Mouse (Mus musculus) testis, adult 10 weeks (tissue): ENCODE data around the gene Aldh3b3. TPM values are rescaled to one million over a fixed set of nuclear protein-coding genes. Genes with fewer than 3 reads are reported as not detected.

ENCODE experiments used
- polyA plus RNA-seq: library from polyadenylated mRNA; stranded (reverse); fragments of 350-450 nt; fragmentation: Illumina TruSeq; extraction: RNeasy Lipid Tissue Mini Kit (QIAGEN cat#74804); gene quantifications from one replicate; pipeline ENCODE4 v1.2.3, GENCODE M21; 2014; ENCODE audit warnings: low read depth, low replicate concordance

Gene Aldh3b3
- polyA plus RNA-seq = 0.28 TPM

GRCm38 (mm10) chr19:3958470-3958869, at the start of gene Aldh3b3:
TSS of gene Aldh3b3 (plus strand) at chr19:3958645.

GRCm38 (mm10) chr19:3912337-3913204, 45.9 kb upstream of the Aldh3b3 start, which contains the start of gene Ndufs8:
TSS of gene Ndufs8 (minus strand) at chr19:3912774.

GRCm38 (mm10) chr19:3929211-3929941, 29.1 kb upstream of the Aldh3b3 start, which contains the start of gene Aldh3b1:
TSS of gene Aldh3b1 (minus strand) at chr19:3929808.

GRCm38 (mm10) chr19:3935032-3935895, 23.2 kb upstream of the Aldh3b3 start, which contains the start of gene Unc93b1:
TSS of gene Unc93b1 (plus strand) at chr19:3935186.

GRCm38 (mm10) chr19:3972229-3972628, 13.8 kb downstream of the Aldh3b3 start, which contains the start of gene Aldh3b2:
TSS of gene Aldh3b2 (plus strand) at chr19:3972328.

GRCm38 (mm10) chr19:3986334-3986733, 27.9 kb downstream of the Aldh3b3 start, which contains the start of gene Acy3:
TSS of gene Acy3 (plus strand) at chr19:3986570.

GRCm38 (mm10) chr19:3992416-3992815, 34.0 kb downstream of the Aldh3b3 start, which contains the start of gene Tbx10:
TSS of gene Tbx10 (plus strand) at chr19:3992752.

GRCm38 (mm10) chr19:4000119-4000900, 41.9 kb downstream of the Aldh3b3 start, which contains the start of the genes Nudt8 and Gm49405:
TSS of gene Nudt8 (plus strand) at chr19:4000580.
TSS of gene Gm49405 (plus strand) at chr19:4000626.

GRCm38 (mm10) chr19:4003112-4003511, 44.7 kb downstream of the Aldh3b3 start, which contains the start of gene Doc2g:
TSS of gene Doc2g (plus strand) at chr19:4003313.

GRCm38 (mm10) chr19:4012432-4013022, 54.1 kb downstream of the Aldh3b3 start, which contains the start of gene Ndufv1:
TSS of gene Ndufv1 (minus strand) at chr19:4012806.

Other genes with a start within 250 kb of the Aldh3b3 start
- gene Kmt5b, start 191.2 kb upstream of the Aldh3b3 start, polyA plus RNA-seq = 45.6 TPM
- gene Chka, start 106.9 kb upstream of the Aldh3b3 start, polyA plus RNA-seq = 173 TPM
- gene Tcirg1, start 51.5 kb upstream of the Aldh3b3 start, polyA plus RNA-seq = 0.71 TPM
- 0.97 TPM for gene Ndufs8, start 45.9 kb upstream of the Aldh3b3 start, polyA plus RNA-seq
- gene Aldh3b1, start 28.8 kb upstream of the Aldh3b3 start, polyA plus RNA-seq = 3.1 TPM
- 0.32 TPM for gene Unc93b1, start 23.5 kb upstream of the Aldh3b3 start, polyA plus RNA-seq
- gene Aldh3b2, start 13.7 kb downstream of the Aldh3b3 start, polyA plus RNA-seq = 2.5 TPM
- 0.48 TPM for gene Acy3, start 27.9 kb downstream of the Aldh3b3 start, polyA plus RNA-seq
- gene Tbx10, start 34.1 kb downstream of the Aldh3b3 start, polyA plus RNA-seq = not detected
- gene Nudt8, start 41.9 kb downstream of the Aldh3b3 start, polyA plus RNA-seq = not detected
- gene Gm49405, start 42.0 kb downstream of the Aldh3b3 start, polyA plus RNA-seq = not detected
- gene Doc2g, start 44.7 kb downstream of the Aldh3b3 start, polyA plus RNA-seq = not detected
- gene Ndufv1, start 54.2 kb downstream of the Aldh3b3 start, polyA plus RNA-seq = 5.9 TPM
- 5.3 TPM for gene Gstp1, start 79.3 kb downstream of the Aldh3b3 start, polyA plus RNA-seq
- gene Gstp2, start 87.4 kb downstream of the Aldh3b3 start, polyA plus RNA-seq = not detected
- not detected for gene Gstp3, start 100.9 kb downstream of the Aldh3b3 start, polyA plus RNA-seq
- gene Cabp2, start 122.9 kb downstream of the Aldh3b3 start, polyA plus RNA-seq = not detected
- 1.1 TPM for gene Cdk2ap2, start 138.5 kb downstream of the Aldh3b3 start, polyA plus RNA-seq
- gene Pitpnm1, start 141.4 kb downstream of the Aldh3b3 start, polyA plus RNA-seq = 0.81 TPM
- gene Aip, start 167.2 kb downstream of the Aldh3b3 start, polyA plus RNA-seq = 0.62 TPM
- gene Gpr152, start 181.1 kb downstream of the Aldh3b3 start, polyA plus RNA-seq = not detected
- 0.14 TPM for gene Cabp4, start 185.4 kb downstream of the Aldh3b3 start, polyA plus RNA-seq
- 16.9 TPM for gene Coro1b, start 190.0 kb downstream of the Aldh3b3 start, polyA plus RNA-seq
- gene Ptprcap, start 195.0 kb downstream of the Aldh3b3 start, polyA plus RNA-seq = 1.9 TPM
- gene Rps6kb2, start 204.7 kb downstream of the Aldh3b3 start, polyA plus RNA-seq = 0.71 TPM
- 0.43 TPM for gene Carns1, start 216.8 kb downstream of the Aldh3b3 start, polyA plus RNA-seq
- not detected for gene Tbc1d10c, start 232.6 kb downstream of the Aldh3b3 start, polyA plus RNA-seq
- gene Ppp1ca, start 233.4 kb downstream of the Aldh3b3 start, polyA plus RNA-seq = 15.9 TPM
- 1.2 TPM for gene Rad9a, start 243.0 kb downstream of the Aldh3b3 start, polyA plus RNA-seq